Mouse (Mus musculus): ENCODE results near the gene Cbr2. TPM values are rescaled to one million over a fixed set of nuclear protein-coding genes. Genes with fewer than 3 reads are reported as not detected.
"Not testable (repeated sequence)": the region's sequence is repeated elsewhere in the genome, so short reads cannot be mapped to it uniquely, and the experiment has no call there.

The Cbr2 gene
- total and polyA plus RNA-seq, 3 experiments: not detected

DNA sequence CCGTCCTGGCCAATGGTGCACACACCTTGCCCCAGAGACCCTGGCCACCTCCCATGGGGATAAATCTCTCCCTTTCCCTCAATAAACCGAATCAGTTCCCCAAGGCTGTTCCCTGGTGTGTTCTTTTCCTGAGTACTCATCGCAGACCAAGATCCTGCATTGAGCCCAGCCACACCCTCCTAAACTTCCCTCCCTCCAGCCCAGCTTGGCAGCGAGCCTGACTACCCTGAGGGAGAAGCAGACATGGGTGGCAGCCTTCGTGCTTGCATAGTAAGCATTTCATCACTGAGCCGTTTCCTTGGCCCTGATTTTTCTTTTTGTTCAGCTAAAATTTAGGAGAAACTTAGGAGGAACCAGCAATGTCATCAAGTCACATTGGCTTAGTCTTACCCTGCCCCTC lies 1.6 kb upstream of the Cbr2 start:
- no peak for ATAC-seq (ENCODE audit: extremely low read depth, insufficient number of reproducible peaks, low FRiP score, poor library complexity, severe bottlenecking)
- no peak for DNase-seq (ENCODE audit: low spot score)
- H3K9me3 ChIP-seq (replicated peaks): peaks cover 3% of the 10 kb centered on the region; the same call in 1 of the 2 replicates
- TF ChIP-seq CTCF (IDR thresholded peaks at IDR 0.05; ENCODE audit: low read depth, low read length) (no peak), GATA1 (IDR thresholded peaks at IDR 0.05; ENCODE audit: borderline replicate concordance, low read length) (no peak), POLR2AphosphoS5 (IDR thresholded peaks at IDR 0.05; ENCODE audit: insufficient replicate concordance, low read depth, low read length) (no peak), GATA2 (IDR thresholded peaks at IDR 0.05; ENCODE audit: borderline replicate concordance, low read depth, low read length) (no peak), TAL1 (conservative IDR thresholded peaks at IDR 0.05; ENCODE audit: low read depth, low read length) (no peak)
- no peaks in the 10 kb centered on the region for H3K36me3 ChIP-seq (replicated peaks)
- peaks cover 5% of the 10 kb centered on the region for H3K4me1 ChIP-seq (ENCODE audit: insufficient read depth, low read depth, low read length)
- peaks cover 54% of the 10 kb centered on the region for H3K27me3 ChIP-seq (ENCODE audit: insufficient read depth, low read length)
- H3K4me3 ChIP-seq (ENCODE audit: low read depth, low read length): no peak overlapping the region

DNA sequence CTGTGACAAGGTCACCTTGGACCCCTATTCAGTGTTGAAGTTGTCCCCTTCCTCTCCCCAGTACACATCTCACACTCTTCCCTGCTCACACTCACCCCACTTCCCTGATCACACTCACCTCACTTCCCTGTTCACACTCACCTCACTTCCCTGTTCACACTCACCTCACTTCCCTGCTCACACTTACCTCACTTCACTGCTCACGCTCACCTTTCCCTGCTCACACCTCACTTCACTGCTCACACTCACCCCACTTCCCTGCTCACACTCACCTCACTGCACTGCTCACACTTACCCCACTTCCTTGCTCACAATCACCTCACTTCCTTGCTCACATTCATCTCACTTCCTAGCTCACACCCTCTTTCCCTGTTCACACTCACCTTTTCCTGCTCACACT lies 519 bp downstream of the Cbr2 start:
- TF ChIP-seq CTCF (IDR thresholded peaks at IDR 0.05; ENCODE audit: low read depth, low read length) (no peak), POLR2AphosphoS5 (IDR thresholded peaks at IDR 0.05; ENCODE audit: insufficient replicate concordance, low read depth, low read length) (peak; percentile 41; the same call in 1 of the 2 replicates), TAL1 (conservative IDR thresholded peaks at IDR 0.05; ENCODE audit: low read depth, low read length) (no peak), GATA1 (IDR thresholded peaks at IDR 0.05; ENCODE audit: borderline replicate concordance, low read length) (no peak), GATA2 (IDR thresholded peaks at IDR 0.05; ENCODE audit: borderline replicate concordance, low read depth, low read length) (0 out of 2 replicates have a peak, but pooled peaks have one; percentile 7)
- peaks cover 15% of the 10 kb centered on the region for H3K4me1 ChIP-seq (ENCODE audit: insufficient read depth, low read depth, low read length)
- DNase-seq (ENCODE audit: low spot score) (no peak), ATAC-seq (ENCODE audit: extremely low read depth, insufficient number of reproducible peaks, low FRiP score, poor library complexity, severe bottlenecking) (no peak)
- H3K4me3 ChIP-seq (ENCODE audit: low read depth, low read length): peak overlapping the region; percentile 15; the same call in 1 of the 2 replicates
- peaks cover 3% of the 10 kb centered on the region; the same call in 1 of the 2 replicates for H3K9me3 ChIP-seq (replicated peaks)
- peaks cover under 1% of the 10 kb centered on the region for H3K36me3 ChIP-seq (replicated peaks)
- peaks cover 49% of the 10 kb centered on the region for H3K27me3 ChIP-seq (ENCODE audit: insufficient read depth, low read length)

DNA sequence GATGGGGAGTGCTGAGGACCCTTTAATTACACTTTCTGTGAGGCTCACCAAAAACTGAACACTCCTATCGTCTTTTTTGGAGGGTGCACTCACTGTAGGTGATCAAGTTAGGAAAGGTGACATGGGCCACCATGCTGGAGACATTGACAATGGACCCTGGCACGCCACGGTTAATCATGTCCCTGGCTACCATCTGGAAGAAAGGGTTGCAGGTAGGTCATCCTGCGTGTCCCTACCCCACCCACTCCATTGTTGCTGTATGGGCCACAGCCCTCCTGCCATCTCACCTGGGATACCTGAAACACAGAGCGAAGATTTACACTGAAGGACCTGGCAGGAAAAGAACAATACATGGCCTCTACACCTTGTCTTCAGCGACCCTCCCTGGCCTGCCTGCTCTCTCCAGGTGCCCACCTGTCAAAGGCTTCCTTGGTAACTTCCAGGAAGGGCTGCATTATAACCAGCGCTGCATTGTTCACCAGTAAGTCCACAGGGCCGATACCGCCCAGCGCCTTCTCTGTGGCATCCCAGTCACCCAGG lies 1.5 kb downstream of the Cbr2 start:
- H3K4me3 ChIP-seq (ENCODE audit: low read depth, low read length): no peak overlapping the region
- no peak for ATAC-seq (ENCODE audit: extremely low read depth, insufficient number of reproducible peaks, low FRiP score, poor library complexity, severe bottlenecking)
- H3K9me3 ChIP-seq (replicated peaks): peaks cover 3% of the 10 kb centered on the region; the same call in 1 of the 2 replicates
- no peak for DNase-seq (ENCODE audit: low spot score)
- TF ChIP-seq POLR2AphosphoS5 (IDR thresholded peaks at IDR 0.05; ENCODE audit: insufficient replicate concordance, low read depth, low read length): no peak
- peaks cover 10% of the 10 kb centered on the region for H3K36me3 ChIP-seq (replicated peaks)
- H3K4me1 ChIP-seq (ENCODE audit: insufficient read depth, low read depth, low read length): peaks cover 22% of the 10 kb centered on the region
- H3K27me3 ChIP-seq (ENCODE audit: insufficient read depth, low read length): peaks cover 52% of the 10 kb centered on the region

DNA sequence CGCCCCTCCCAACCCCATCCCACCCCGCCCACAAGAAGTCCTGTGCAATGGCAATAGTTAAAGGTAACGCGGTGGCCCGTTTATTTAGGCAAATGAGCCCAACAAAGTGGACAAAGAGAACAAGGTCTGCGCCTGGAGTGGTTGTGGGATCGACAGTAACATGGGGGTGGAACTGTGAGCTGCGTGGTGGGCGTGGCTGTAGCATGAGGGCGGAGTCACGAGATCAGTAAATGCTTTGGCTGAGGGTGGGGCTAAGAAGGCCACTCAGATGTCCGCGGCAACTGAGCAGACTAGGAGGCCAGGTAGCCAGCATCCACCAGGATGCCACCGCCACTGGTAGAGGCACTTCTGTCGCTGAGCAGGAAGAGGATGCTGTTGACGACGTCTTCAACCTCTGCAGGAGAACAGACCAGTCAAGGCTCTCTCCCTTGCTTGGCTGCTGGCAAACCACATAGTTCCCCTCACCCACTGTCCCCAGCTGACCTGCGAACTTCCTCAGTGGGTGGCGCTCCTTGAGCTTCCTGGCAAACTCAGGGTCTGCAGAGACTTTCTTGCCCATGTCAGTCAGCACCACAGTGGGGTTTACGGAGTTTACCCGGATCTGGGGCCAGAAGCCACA lies 2.4 kb downstream of the Cbr2 start:
- peaks cover 54% of the 10 kb centered on the region for H3K27me3 ChIP-seq (ENCODE audit: insufficient read depth, low read length)

DNA sequence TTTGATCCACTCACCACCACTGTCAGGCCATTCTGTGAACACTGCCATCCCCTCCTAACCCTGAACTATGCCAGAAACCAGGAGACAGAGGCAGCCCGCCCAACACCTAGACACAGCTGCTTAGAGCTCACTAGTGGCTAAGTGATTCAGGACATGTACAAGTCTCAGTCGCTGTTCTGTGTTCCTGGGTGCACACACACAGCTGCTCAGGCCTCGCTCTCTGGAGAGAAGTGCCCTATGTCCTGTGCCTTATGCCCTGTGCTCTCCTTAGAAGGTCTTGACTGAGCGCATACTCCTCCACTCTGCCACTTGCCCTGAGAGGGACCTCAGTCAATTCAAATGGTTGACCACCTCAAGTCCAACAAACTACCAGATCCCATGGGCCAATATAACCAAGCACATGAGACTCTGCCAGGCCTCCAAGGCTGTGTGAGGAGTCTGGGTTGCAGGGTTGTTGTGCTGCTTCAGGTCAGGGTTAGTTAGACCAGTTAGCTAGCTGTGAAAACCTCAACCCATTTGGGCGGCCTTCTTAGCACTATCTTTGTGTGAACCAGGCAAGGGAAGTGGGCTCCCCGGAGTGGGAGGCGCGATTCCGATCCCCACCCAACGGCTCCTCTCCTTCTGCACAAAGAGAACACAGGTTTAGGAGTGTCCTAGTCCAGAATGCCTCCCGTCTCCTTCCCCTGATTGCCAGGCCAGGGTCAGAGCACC lies 3.2 kb downstream of the Cbr2 start:
- peaks cover 3% of the 10 kb centered on the region; the same call in 1 of the 2 replicates for H3K9me3 ChIP-seq (replicated peaks)
- peaks cover 22% of the 10 kb centered on the region for H3K4me1 ChIP-seq (ENCODE audit: insufficient read depth, low read depth, low read length)
- no peak for ATAC-seq (ENCODE audit: extremely low read depth, insufficient number of reproducible peaks, low FRiP score, poor library complexity, severe bottlenecking)

More for the DNA sequence above, 2.4 kb downstream of the Cbr2 start:
- DNase-seq (ENCODE audit: low spot score); ATAC-seq (ENCODE audit: extremely low read depth, insufficient number of reproducible peaks, low FRiP score, poor library complexity, severe bottlenecking); H3K9me3 ChIP-seq (replicated peaks): not testable (repeated sequence)
- H3K36me3 ChIP-seq (replicated peaks): peaks cover 18% of the 10 kb centered on the region
- peak overlapping the region; percentile 17; the same call in 1 of the 2 replicates for H3K4me3 ChIP-seq (ENCODE audit: low read depth, low read length)
- peaks cover 22% of the 10 kb centered on the region for H3K4me1 ChIP-seq (ENCODE audit: insufficient read depth, low read depth, low read length)

DNA sequence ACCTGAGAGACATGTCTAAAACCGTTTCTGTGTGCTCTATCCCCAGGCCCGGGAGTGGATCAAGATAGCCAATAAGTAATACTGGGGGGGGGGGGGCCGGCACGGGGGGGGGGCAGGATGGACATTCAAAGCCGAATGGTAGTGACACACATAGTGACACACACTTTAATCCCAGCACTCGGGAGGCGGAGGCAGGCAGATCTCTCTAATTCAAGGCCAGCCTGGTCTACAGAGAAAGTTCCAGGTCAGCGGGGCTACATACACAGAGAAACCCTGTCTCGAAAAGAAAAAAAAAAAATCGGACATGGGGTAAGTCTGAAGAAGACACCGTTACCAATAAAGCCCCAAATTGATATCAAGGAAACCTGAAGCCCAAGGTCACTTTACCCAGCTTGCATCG lies 4.3 kb downstream of the Cbr2 start:
- peaks cover 45% of the 10 kb centered on the region for H3K27me3 ChIP-seq (ENCODE audit: insufficient read depth, low read length)
- DNase-seq (ENCODE audit: low spot score) (no peak), ATAC-seq (ENCODE audit: extremely low read depth, insufficient number of reproducible peaks, low FRiP score, poor library complexity, severe bottlenecking) (no peak)
- no peak overlapping the region for H3K4me3 ChIP-seq (ENCODE audit: low read depth, low read length)
- TF ChIP-seq CTCF (IDR thresholded peaks at IDR 0.05; ENCODE audit: low read depth, low read length) (no peak), GATA2 (IDR thresholded peaks at IDR 0.05; ENCODE audit: borderline replicate concordance, low read depth, low read length) (no peak), TAL1 (conservative IDR thresholded peaks at IDR 0.05; ENCODE audit: low read depth, low read length) (no peak), POLR2AphosphoS5 (IDR thresholded peaks at IDR 0.05; ENCODE audit: insufficient replicate concordance, low read depth, low read length) (no peak), GATA1 (IDR thresholded peaks at IDR 0.05; ENCODE audit: borderline replicate concordance, low read length) (no peak)
- peaks cover 22% of the 10 kb centered on the region for H3K4me1 ChIP-seq (ENCODE audit: insufficient read depth, low read depth, low read length)
- peaks cover 26% of the 10 kb centered on the region for H3K36me3 ChIP-seq (replicated peaks)
- H3K9me3 ChIP-seq (replicated peaks): peaks cover 3% of the 10 kb centered on the region; the same call in 1 of the 2 replicates

More for the DNA sequence above, 3.2 kb downstream of the Cbr2 start:
- H3K27me3 ChIP-seq (ENCODE audit: insufficient read depth, low read length): peaks cover 54% of the 10 kb centered on the region
- TF ChIP-seq POLR2AphosphoS5 (IDR thresholded peaks at IDR 0.05; ENCODE audit: insufficient replicate concordance, low read depth, low read length) (no peak), CTCF (IDR thresholded peaks at IDR 0.05; ENCODE audit: low read depth, low read length) (no peak), GATA2 (IDR thresholded peaks at IDR 0.05; ENCODE audit: borderline replicate concordance, low read depth, low read length) (no peak), GATA1 (IDR thresholded peaks at IDR 0.05; ENCODE audit: borderline replicate concordance, low read length) (no peak), TAL1 (conservative IDR thresholded peaks at IDR 0.05; ENCODE audit: low read depth, low read length) (no peak)
- DNase-seq (ENCODE audit: low spot score): no peak
- H3K4me3 ChIP-seq (ENCODE audit: low read depth, low read length): no peak overlapping the region
- peaks cover 22% of the 10 kb centered on the region for H3K36me3 ChIP-seq (replicated peaks)

All from G1E (cell line).